Mouse (Mus musculus) testis, adult 2 months (tissue): ENCODE results near the gene Gstt4. TPM values are rescaled to one million over a fixed set of nuclear protein-coding genes. Genes with fewer than 3 reads are reported as not detected.
A peak's percentile ranks its signal among the peaks of the same experiment; 100 is the strongest.

Source experiments
- H3K27ac ChIP-seq: fragments of 200-500 bp; 2 replicates; pipeline ENCODE4 v1.5.1; 2012; ENCODE audit warnings: low read depth, low read length; ENCODE audit not compliant: control insufficient read depth, insufficient read depth
- H3K27me3 ChIP-seq: fragments of 200-500 bp; 2 replicates; pipeline ENCODE4 v1.6.1; 2012; ENCODE audit warnings: mild to moderate bottlenecking, low read length, moderate library complexity; ENCODE audit not compliant: control insufficient read depth, insufficient read depth
- H3K36me3 ChIP-seq: fragments of 200-500 bp; 2 replicates; pipeline ENCODE4 v1.6.1; 2012; ENCODE audit warnings: mild to moderate bottlenecking, low read length; ENCODE audit not compliant: control insufficient read depth, insufficient read depth
- H3K4me1 ChIP-seq: fragments of 200-500 bp; 2 replicates; pipeline ENCODE4 v1.6.1; 2012; ENCODE audit warnings: low read length; ENCODE audit not compliant: control insufficient read depth, insufficient read depth
- H3K4me3 ChIP-seq: fragments of 200-500 bp; 2 replicates; pipeline ENCODE4 v1.5.1; 2012; ENCODE audit warnings: low read depth, mild to moderate bottlenecking, low read length, moderate library complexity, mixed read lengths; ENCODE audit not compliant: control insufficient read depth
- CTCF ChIP-seq: fragments of 200-500 bp; IDR thresholded peaks from 2 replicates; pipeline ENCODE4 v1.5.1; 2012; ENCODE audit warnings: low read depth, mild to moderate bottlenecking, inconsistent platforms, low read length, moderate library complexity; ENCODE audit not compliant: control insufficient read depth, insufficient read depth, insufficient replicate concordance
- POLR2A ChIP-seq: fragments of 200-500 bp; IDR thresholded peaks from 2 replicates; pipeline ENCODE4 v1.6.1; 2012; ENCODE audit warnings: low read depth, mild to moderate bottlenecking, inconsistent platforms, low read length, moderate library complexity; ENCODE audit not compliant: control insufficient read depth
- polyA plus RNA-seq: library from polyadenylated mRNA; depleted of rRNA; stranded (reverse); fragments of >200 nt; gene quantifications from 2 replicates; pipeline ENCODE4 v1.2.3, GENCODE M21; 2012

Gstt4 gene
- polyA plus RNA-seq, 1 experiment = 561 TPM

GRCm38 (mm10) chr10:75835761-75836531, 13.6 kb upstream of the Gstt4 start:
- Histone ChIP-seq H3K4me1 (peaks cover 26% of the 10 kb centered on the region), H3K27ac (peak overlapping the region; percentile 89), H3K27me3 (no peaks in the 10 kb centered on the region)

DNA sequence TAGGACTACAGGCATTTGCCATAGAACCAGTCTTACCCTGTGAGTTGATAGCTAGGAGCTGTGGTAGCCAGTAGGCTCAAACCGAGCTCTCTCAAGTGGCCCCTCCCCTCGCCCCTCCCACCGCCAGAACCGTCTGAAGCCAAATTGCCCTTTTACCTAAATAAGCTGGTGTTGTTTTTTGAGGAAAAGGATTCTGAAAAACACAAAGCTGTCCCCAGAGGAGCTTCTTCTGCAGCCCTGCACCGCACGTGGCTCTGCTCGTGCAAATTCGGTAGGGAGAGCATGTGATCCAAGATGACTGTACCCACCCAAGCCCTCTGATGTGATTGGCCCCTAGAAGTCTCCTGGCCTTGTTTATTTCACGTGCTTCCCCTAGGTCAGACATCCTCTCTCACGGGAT, 13.0 kb upstream of the Gstt4 start:
- no peaks in the 10 kb centered on the region for H3K36me3 ChIP-seq
- TF ChIP-seq POLR2A = peak; percentile 23; the same call in 1 of the 2 replicates
- TF ChIP-seq CTCF = no peak
- peak overlapping the region; percentile 86 for H3K4me3 ChIP-seq
- peak overlapping the region; percentile 87 for H3K27ac ChIP-seq
- peaks cover 26% of the 10 kb centered on the region for H3K4me1 ChIP-seq
- H3K27me3 ChIP-seq = no peaks in the 10 kb centered on the region

More at GRCm38 (mm10) chr10:75835761-75836531, 13.6 kb upstream of the Gstt4 start:
- Histone ChIP-seq H3K4me3 (peak overlapping the region; percentile 76), H3K36me3 (no peaks in the 10 kb centered on the region)
- TF ChIP-seq POLR2A (peak; percentile 5; the same call in 1 of the 2 replicates), CTCF (no peak)

- H3K4me1 ChIP-seq = peaks cover 26% of the 10 kb centered on the region
- peak overlapping the region; percentile 91 for H3K4me3 ChIP-seq
- no peaks in the 10 kb centered on the region for H3K36me3 ChIP-seq
- no peaks in the 10 kb centered on the region for H3K27me3 ChIP-seq
- H3K27ac ChIP-seq = peak overlapping the region; percentile 88
- TF ChIP-seq CTCF (no peak), POLR2A (no peak)
Measured at GRCm38 (mm10) chr10:75834721-75835120, 12.4 kb upstream of the Gstt4 start.

DNA sequence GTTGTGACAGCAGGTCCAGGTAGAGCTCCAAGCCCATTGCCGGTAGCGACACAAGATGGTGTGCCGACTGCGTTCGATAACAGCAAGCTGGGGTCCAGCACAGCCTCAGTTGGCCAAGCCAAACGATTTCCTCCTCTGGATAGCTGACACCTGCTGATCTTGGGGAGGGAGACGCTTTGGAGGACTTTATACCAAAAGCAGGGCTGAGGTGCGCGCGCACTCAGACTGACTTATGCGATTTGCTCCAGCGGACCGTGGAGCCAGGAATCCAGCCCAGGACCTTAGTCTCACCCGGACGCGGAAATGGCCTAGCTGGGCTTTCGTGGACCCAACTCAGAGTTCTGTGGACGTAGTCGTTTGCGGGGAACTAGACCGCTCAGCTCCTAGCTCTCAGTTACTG, 11.9 kb upstream of the Gstt4 start:
- Histone ChIP-seq H3K4me3 (peak overlapping the region; percentile 91), H3K27ac (peak overlapping the region; percentile 88), H3K36me3 (no peaks in the 10 kb centered on the region), H3K27me3 (no peaks in the 10 kb centered on the region), H3K4me1 (peaks cover 26% of the 10 kb centered on the region)
- TF ChIP-seq POLR2A (peak; percentile 52), CTCF (no peak)

- H3K4me1 ChIP-seq = peaks cover 24% of the 10 kb centered on the region
- no peaks in the 10 kb centered on the region for H3K27me3 ChIP-seq
- no peaks in the 10 kb centered on the region for H3K36me3 ChIP-seq
- peak overlapping the region; percentile 91 for H3K4me3 ChIP-seq
- peak overlapping the region; percentile 47 for H3K27ac ChIP-seq
- no peak for TF ChIP-seq POLR2A
- TF ChIP-seq CTCF = no peak
Measured at GRCm38 (mm10) chr10:75833456-75834080, 11.2 kb upstream of the Gstt4 start.

- peaks cover 24% of the 10 kb centered on the region for H3K4me1 ChIP-seq
- no peaks in the 10 kb centered on the region for H3K27me3 ChIP-seq
- no peaks in the 10 kb centered on the region for H3K36me3 ChIP-seq
- TF ChIP-seq POLR2A (no peak), CTCF (peak; percentile 74; the same call in 1 of the 2 replicates)
- H3K27ac ChIP-seq = no peak overlapping the region
- H3K4me3 ChIP-seq = peak overlapping the region; percentile 54
Measured at GRCm38 (mm10) chr10:75832272-75832895, 10.0 kb upstream of the Gstt4 start.

GRCm38 (mm10) chr10:75830275-75830670, 7.9 kb upstream of the Gstt4 start:
- H3K4me3 ChIP-seq = no peak overlapping the region
- peaks cover 18% of the 10 kb centered on the region for H3K4me1 ChIP-seq
- TF ChIP-seq POLR2A (no peak), CTCF (no peak)
- H3K36me3 ChIP-seq = no peaks in the 10 kb centered on the region
- H3K27ac ChIP-seq = no peak overlapping the region
- no peaks in the 10 kb centered on the region for H3K27me3 ChIP-seq
